Mouse (Mus musculus) embryonic facial prominence, embryonic 15.5 days (tissue): ENCODE data around the gene Zap70. TPM values are rescaled to one million over a fixed set of nuclear protein-coding genes. Genes with fewer than 3 reads are reported as not detected.

Experiments used
- polyA plus RNA-seq: library from polyadenylated mRNA; unstranded; fragments of >200 nt; fragmentation: Nextera tagmentation; extraction: Ambion mirVana; gene quantifications from 2 replicates; pipeline ENCODE4 v1.2.1, GENCODE M21; 2015

The Zap70 gene
- polyA plus RNA-seq, 1 experiment from 2014 or later, result 0.85 TPM

Other genes starting within 250 kb of the Zap70 start
- 3.8 and 4.3 TPM in 2 replicates for gene Cnnm3, start 249.9 kb upstream of the Zap70 start, polyA plus RNA-seq
- gene Ankrd23, start 224.9 kb upstream of the Zap70 start, polyA plus RNA-seq, result 17.6 and 21.6 TPM in 2 replicates
- 0.25 and 0.40 TPM in 2 replicates for gene Gm42417, start 222.4 kb upstream of the Zap70 start, polyA plus RNA-seq
- 25.7 and 29.5 TPM in 2 replicates for gene Ankrd39, start 214.4 kb upstream of the Zap70 start, polyA plus RNA-seq
- gene Sema4c, start 203.4 kb upstream of the Zap70 start, polyA plus RNA-seq, result 18.6 and 19.6 TPM in 2 replicates
- 1.3 and 3.5 TPM in 2 replicates for gene Fam178b, start 78.6 kb upstream of the Zap70 start, polyA plus RNA-seq
- gene Cox5b, start 70.3 kb upstream of the Zap70 start, polyA plus RNA-seq, result 549 and 569 TPM in 2 replicates
- gene 4933424G06Rik, start 51.6 kb upstream of the Zap70 start, polyA plus RNA-seq, result 0.34 and 0.44 TPM in 2 replicates
- gene Actr1b, start 47.4 kb upstream of the Zap70 start, polyA plus RNA-seq, result 110 and 118 TPM in 2 replicates
- gene Tmem131, start 181.9 kb downstream of the Zap70 start, polyA plus RNA-seq, result 14.7 and 15.1 TPM in 2 replicates